In the genomic region with DNA sequence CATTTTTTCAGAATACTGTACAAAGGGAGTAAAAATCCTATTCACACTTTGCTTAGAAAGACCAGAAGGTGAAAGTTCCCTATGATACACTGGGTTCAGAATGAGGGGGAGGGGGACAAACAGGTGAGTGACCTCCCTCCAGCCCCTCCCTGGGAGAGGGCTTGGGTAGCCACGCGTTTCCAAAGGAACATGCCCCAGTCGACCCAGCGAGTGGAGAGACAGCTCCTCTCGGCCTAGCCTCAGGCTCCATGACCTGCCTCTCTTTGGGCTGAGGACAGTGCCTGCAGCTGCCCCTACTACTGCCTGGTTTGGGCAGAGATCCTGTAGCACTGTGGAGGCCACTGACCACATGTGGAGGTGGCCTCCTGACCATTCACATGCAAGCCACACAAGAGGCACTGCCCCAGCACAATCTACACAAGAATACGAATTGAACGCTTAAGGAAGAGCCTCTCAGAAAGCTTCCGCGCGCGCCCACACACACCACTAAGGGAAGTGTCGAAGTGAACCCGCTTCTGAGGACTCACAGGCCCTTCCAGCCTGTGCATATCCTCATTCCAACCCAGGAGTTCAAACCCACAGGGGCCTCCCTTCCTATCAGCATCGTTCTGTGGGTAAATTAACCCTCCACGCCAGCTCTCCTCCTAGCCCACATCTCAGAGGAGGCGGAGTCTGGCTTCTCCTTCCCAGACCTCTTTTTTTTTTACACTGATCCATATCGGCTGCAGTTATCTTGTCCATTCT, we compare ENCODE assay signal across 15 mouse cellular contexts. TPM values are rescaled to one million over a fixed set of nuclear protein-coding genes. Genes with fewer than 3 reads are reported as not detected.
DNase-seq lines count a peak whose midpoint lies in the region; ATAC-seq and TF ChIP-seq lines count a peak whose summit lies in the region.
"Had no signal": no experiment of that assay in that cellular context is flagged by ENCODE, and none has a peak within 500 bp of the region (broad histone marks: within the 10 kb centered on the region; RNA-seq: fewer than 3 reads in every experiment).

No protein-coding gene starts in this region.

- H3K9me3 ChIP-seq in heart, embryonic 11.5 days (replicated peaks; ENCODE audit: control insufficient read depth, low read length) = no peaks in the 10 kb centered on the region
- H3K9me3 ChIP-seq in ES-Bruce4 (replicated peaks; ENCODE audit: control insufficient read depth, insufficient read depth, low read length, poor library complexity, severe bottlenecking) = no peaks in the 10 kb centered on the region
- H3K9me3 ChIP-seq in liver, embryonic 13.5 days (replicated peaks) = no peaks in the 10 kb centered on the region
- H3K9me3 ChIP-seq: kidney, embryonic 15.5 days; limb, embryonic 10.5 days had no signal

- H3K4me1 ChIP-seq in heart, embryonic 11.5 days (ENCODE audit: control insufficient read depth, insufficient read depth, low read length) = peaks cover 62% of the 10 kb centered on the region
- peaks cover 8% of the 10 kb centered on the region for H3K4me1 ChIP-seq in ES-Bruce4 (ENCODE audit: control insufficient read depth, insufficient read depth, low read length)
- H3K4me1 ChIP-seq in liver, embryonic 13.5 days (replicated peaks) = peaks cover 86% of the 10 kb centered on the region

- no peak for ATAC-seq in heart, embryonic 11.5 days (replicated peaks; ENCODE audit: insufficient number of reproducible peaks, low FRiP score, low TSS enrichment)
- peak; percentile 19 for ATAC-seq in liver, embryonic 13.5 days (ENCODE audit: low read depth)

- 52% methylated on average over 17 of the region's 17 CpGs for WGBS in heart, embryonic 11.5 days (ENCODE audit: insufficient replicate concordance)
- 20% methylated on average over 17 of the region's 17 CpGs for WGBS in liver, embryonic 13.5 days (ENCODE audit: insufficient replicate concordance)

- no peak for TF ChIP-seq CTCF in ES-Bruce4 (IDR thresholded peaks at IDR 0.05; ENCODE audit: low read depth, low read length)

- peak overlapping the region; percentile 49; the same call in 1 of the 2 replicates for H3K9ac ChIP-seq in heart, embryonic 11.5 days (ENCODE audit: low read depth, low read length)
- no peak overlapping the region; the same call in 1 of the 2 replicates for H3K9ac ChIP-seq in ES-Bruce4 (ENCODE audit: low read depth, poor library complexity, severe bottlenecking)
- H3K9ac ChIP-seq in liver, embryonic 13.5 days = peak overlapping the region; percentile 94
- H3K9ac ChIP-seq: kidney, embryonic 15.5 days had no signal

- TF ChIP-seq POLR2A in ES-Bruce4 (IDR thresholded peaks at IDR 0.05; ENCODE audit: insufficient read depth, low read length) = no peak

- no peak for TF ChIP-seq EP300 in ES-Bruce4 (IDR thresholded peaks at IDR 0.05; ENCODE audit: insufficient read depth, low read depth, low read length)

- H3K4me2 ChIP-seq in heart, embryonic 11.5 days = peak overlapping the region; percentile 47
- peak overlapping the region; percentile 85 for H3K4me2 ChIP-seq in liver, embryonic 13.5 days
- H3K4me2 ChIP-seq: kidney, embryonic 15.5 days had no signal

- peaks cover 7% of the 10 kb centered on the region for H3K36me3 ChIP-seq in heart, embryonic 11.5 days (ENCODE audit: control insufficient read depth, insufficient read depth, low read length)
- H3K36me3 ChIP-seq in ES-Bruce4 (ENCODE audit: control insufficient read depth, insufficient read depth, low read length, poor library complexity, severe bottlenecking) = peaks cover 9% of the 10 kb centered on the region
- H3K36me3 ChIP-seq in liver, embryonic 13.5 days = peaks cover 29% of the 10 kb centered on the region

- no peak for DNase-seq in heart, postnatal 25 days (ENCODE audit: low spot score)
- DNase-seq in c-Kit-positive CD71-positive TER-119-positive erythroid progenitor cells, embryonic 14.5 days (ENCODE audit: low spot score) = peak; percentile 73
- DNase-seq in liver, embryonic 13.5 days = peak; percentile 65
- no peak for DNase-seq in cerebellum, postnatal 36 days
- no peak for DNase-seq in left cerebral cortex, postnatal 14 days (ENCODE audit: low spot score in 2 of 2)
- DNase-seq in left cerebral cortex, postnatal 4 days = no peak
- DNase-seq: lung, postnatal 4 days had no signal

- peak overlapping the region; percentile 18 for H3K4me3 ChIP-seq in heart, embryonic 11.5 days (ENCODE audit: low read depth, low read length)
- no peak overlapping the region for H3K4me3 ChIP-seq in ES-Bruce4 (ENCODE audit: low read depth, low read length)
- peak overlapping the region; percentile 90 for H3K4me3 ChIP-seq in liver, embryonic 13.5 days (replicated peaks)
- H3K4me3 ChIP-seq: kidney, embryonic 15.5 days; limb, embryonic 10.5 days; myocyte had no signal

- H3K27me3 ChIP-seq in heart, embryonic 11.5 days (ENCODE audit: control insufficient read depth, insufficient read depth, low read length) = no peaks in the 10 kb centered on the region
- H3K27me3 ChIP-seq in ES-Bruce4 (ENCODE audit: control insufficient read depth, insufficient read depth, low read length, poor library complexity, severe bottlenecking) = no peaks in the 10 kb centered on the region
- H3K27me3 ChIP-seq in liver, embryonic 13.5 days = no peaks in the 10 kb centered on the region
- H3K27me3 ChIP-seq: kidney, embryonic 15.5 days had no signal

- H3K27ac ChIP-seq in heart, embryonic 11.5 days (ENCODE audit: low read depth, low read length) = peak overlapping the region; percentile 89
- H3K27ac ChIP-seq in ES-Bruce4 (ENCODE audit: insufficient read depth, low read length) = peak overlapping the region; percentile 59
- peak overlapping the region; percentile 100 for H3K27ac ChIP-seq in liver, embryonic 13.5 days
- H3K27ac ChIP-seq: kidney, embryonic 15.5 days; limb, embryonic 10.5 days had no signal

- intact Hi-C loops in heart, postnatal 25 days (cut with DNase I) = no loop called here
- intact Hi-C loops in left cerebral cortex, postnatal 14 days (cut with DNase I) = no loop called here
- intact Hi-C loops in left cerebral cortex, postnatal 4 days (cut with DNase I) = no loop called here

RNA-seq across cellular contexts. Expression of gene Ormdl3, which starts 5.7 kb away (rescaled TPM):
- polyA plus RNA-seq in heart, embryonic 11.5 days (2014; fragmentation: Nextera tagmentation; extraction: Ambion mirVana) = 9.6 and 15.0 TPM in 2 replicates
- 10 to 100 TPM; 35.6 to 37.8 TPM for total RNA-seq in heart, postnatal 25 days (2021)
- 19.3 and 20.0 TPM in 2 replicates for polyA plus RNA-seq in ES-Bruce4 (2011; ENCODE audit: insufficient read depth, insufficient read length, low read depth, missing spikeins)
- polyA plus RNA-seq in liver, embryonic 13.5 days (2015; fragmentation: Nextera tagmentation; extraction: Ambion mirVana) = 41.5 and 41.7 TPM in 2 replicates
- total RNA-seq in left cerebral cortex, postnatal 14 days (2021) = 10 to 100 TPM; 44.6 to 49.4 TPM
- 10 to 100 TPM; 60.7 to 64.9 TPM for total RNA-seq in left cerebral cortex, postnatal 4 days (2021)

RNA-seq across cellular contexts. Expression of gene Lrrc3c, which starts 16.6 kb away (rescaled TPM):
- polyA plus RNA-seq in heart, embryonic 11.5 days (2014; fragmentation: Nextera tagmentation; extraction: Ambion mirVana) = not detected in 2 replicates
- total RNA-seq in heart, postnatal 25 days (2021) = not detected
- polyA plus RNA-seq in ES-Bruce4 (2011; ENCODE audit: insufficient read depth, insufficient read length, low read depth, missing spikeins) = not detected in 2 replicates
- polyA plus RNA-seq in liver, embryonic 13.5 days (2015; fragmentation: Nextera tagmentation; extraction: Ambion mirVana) = not detected in 2 replicates
- not detected for total RNA-seq in left cerebral cortex, postnatal 14 days (2021)
- not detected for total RNA-seq in left cerebral cortex, postnatal 4 days (2021)
- polyA plus RNA-seq: brain, embryonic 14.5 days; C2C12; heart, embryonic 14.5 days; kidney, embryonic 15.5 days; limb, embryonic 10.5 days; myocyte had no signal

RNA-seq across cellular contexts. Expression of gene Zpbp2, which starts 30.6 kb away (rescaled TPM):
- 0.33 and 0.62 TPM in 2 replicates for polyA plus RNA-seq in heart, embryonic 11.5 days (2014; fragmentation: Nextera tagmentation; extraction: Ambion mirVana)
- total RNA-seq in heart, postnatal 25 days (2021) = not detected
- not detected in 2 replicates for polyA plus RNA-seq in ES-Bruce4 (2011; ENCODE audit: insufficient read depth, insufficient read length, low read depth, missing spikeins)
- polyA plus RNA-seq in liver, embryonic 13.5 days (2015; fragmentation: Nextera tagmentation; extraction: Ambion mirVana) = 0.45 and 0.58 TPM in 2 replicates
- total RNA-seq in left cerebral cortex, postnatal 14 days (2021) = not detected
- not detected for total RNA-seq in left cerebral cortex, postnatal 4 days (2021)
- polyA plus RNA-seq: C2C12, myocyte had no signal

RNA-seq across cellular contexts. Expression of gene Ikzf3, which starts 35.6 kb away (rescaled TPM):
- 0.13 TPM in 1 of 2 replicates, not detected in the other for polyA plus RNA-seq in heart, embryonic 11.5 days (2014; fragmentation: Nextera tagmentation; extraction: Ambion mirVana)
- under 1 TPM; 0.44 to 0.61 TPM for total RNA-seq in heart, postnatal 25 days (2021)
- not detected in 2 replicates for polyA plus RNA-seq in ES-Bruce4 (2011; ENCODE audit: insufficient read depth, insufficient read length, low read depth, missing spikeins)
- 0.06 TPM in 1 of 2 replicates, not detected in the other for polyA plus RNA-seq in liver, embryonic 13.5 days (2015; fragmentation: Nextera tagmentation; extraction: Ambion mirVana)
- total RNA-seq in left cerebral cortex, postnatal 14 days (2021) = under 1 TPM; 0.21 to 0.62 TPM
- under 1 TPM; 0.38 to 0.46 TPM for total RNA-seq in left cerebral cortex, postnatal 4 days (2021)
- polyA plus RNA-seq: C2C12; heart, embryonic 14.5 days; limb, embryonic 10.5 days; myocyte had no signal

RNA-seq across cellular contexts. Expression of gene Gm12355, which starts 44.0 kb away (rescaled TPM):
- polyA plus RNA-seq in heart, embryonic 11.5 days (2014; fragmentation: Nextera tagmentation; extraction: Ambion mirVana) = 0.34 and 0.44 TPM in 2 replicates
- total RNA-seq in heart, postnatal 25 days (2021) = 1 to 10 TPM; 7.2 to 7.7 TPM
- 50.0 and 53.5 TPM in 2 replicates for polyA plus RNA-seq in ES-Bruce4 (2011; ENCODE audit: insufficient read depth, insufficient read length, low read depth, missing spikeins)
- polyA plus RNA-seq in liver, embryonic 13.5 days (2015; fragmentation: Nextera tagmentation; extraction: Ambion mirVana) = 0.53 and 0.90 TPM in 2 replicates
- 10 to 100 TPM; 10.3 to 12.7 TPM for total RNA-seq in left cerebral cortex, postnatal 14 days (2021)
- total RNA-seq in left cerebral cortex, postnatal 4 days (2021) = 10 to 100 TPM; 24.2 to 26.4 TPM

Comparison
In these comparisons a context has a peak if more than half of its experiments do, and no peak if none do; other contexts are left out.
1. DNase-seq: peak in c-Kit-positive CD71-positive TER-119-positive erythroid progenitor cells, embryonic 14.5 days (single experiment) and liver, embryonic 13.5 days (single experiment); none in heart, postnatal 25 days (single experiment), cerebellum, postnatal 36 days (0 of 2), left cerebral cortex, postnatal 14 days (0 of 2) and left cerebral cortex, postnatal 4 days (single experiment).
2. Peak in every context shown above with its lines, with median percentiles within 50 percentile points of each other: H3K27ac ChIP-seq.